ENCODE assay signal across 12 mouse cellular contexts in the genomic region with DNA sequence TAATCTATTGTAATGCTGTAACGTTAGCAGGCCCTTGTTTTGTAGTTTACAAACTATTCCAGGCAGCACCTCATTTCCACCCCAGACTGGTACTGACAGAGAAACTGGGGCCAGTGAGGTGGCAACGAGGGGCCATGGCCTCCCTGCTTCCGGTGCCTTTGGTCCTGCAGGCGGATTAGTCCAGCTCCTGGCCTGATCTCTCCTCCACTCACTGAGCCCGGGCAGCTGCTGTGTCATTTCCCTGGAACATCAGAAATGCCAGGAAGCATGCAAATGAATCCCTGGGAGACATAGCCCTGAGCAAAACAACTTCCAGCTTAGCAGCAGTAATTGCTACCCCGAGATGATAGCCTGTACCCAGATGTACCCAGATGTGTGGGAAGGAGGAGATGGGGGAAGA. TPM values are rescaled to one million over a fixed set of nuclear protein-coding genes. Genes with fewer than 3 reads are reported as not detected.
DNase-seq lines count a peak whose midpoint lies in the region; ATAC-seq lines count a peak whose summit lies in the region.
"Had no signal": no experiment of that assay in that cellular context is flagged by ENCODE, and none has a peak within 500 bp of the region (broad histone marks: within the 10 kb centered on the region; RNA-seq: fewer than 3 reads in every experiment).

No protein-coding gene starts in this region.

- no peak for ATAC-seq in forebrain, embryonic 14.5 days
- ATAC-seq in midbrain, embryonic 13.5 days, result peak; percentile 75
- ATAC-seq: intestine, embryonic 15.5 days had no signal

- no peaks in the 10 kb centered on the region for H3K27me3 ChIP-seq in forebrain, embryonic 14.5 days (replicated peaks; ENCODE audit: control insufficient read depth, insufficient read depth, low read length)
- H3K27me3 ChIP-seq in midbrain, embryonic 13.5 days, result peaks cover 3% of the 10 kb centered on the region; the same call in 1 of the 2 replicates
- H3K27me3 ChIP-seq: intestine, embryonic 15.5 days had no signal

- DNase-seq in embryo, embryonic 10 days (ENCODE audit: low spot score), result peak; percentile 34
- no peak for DNase-seq in embryo, embryonic 10.5 days (ENCODE audit: low spot score)
- DNase-seq in MN1 (ENCODE audit: low spot score), result peak; percentile 30
- no peak for DNase-seq in forebrain, embryonic 14.5 days (ENCODE audit: low spot score)
- DNase-seq in spleen, adult 18-20 months, result no peak
- DNase-seq in urinary bladder, postnatal 4 days (ENCODE audit: low spot score in 2 of 2), result no peak
- no peak for DNase-seq in layer of hippocampus, adult 11-12 months (ENCODE audit: low spot score)
- DNase-seq: cerebellum, adult 2 months; gastrocnemius, postnatal 10 days; right cerebral cortex, postnatal 14 days had no signal

- H3K27ac ChIP-seq in forebrain, embryonic 14.5 days (ENCODE audit: low read depth, low read length), result peak overlapping the region; percentile 17; the same call in 1 of the 2 replicates
- H3K27ac ChIP-seq in midbrain, embryonic 13.5 days, result peak overlapping the region; percentile 69
- H3K27ac ChIP-seq: intestine, embryonic 15.5 days had no signal

- WGBS in forebrain, embryonic 14.5 days, result 42% methylated on average over 6 of the region's 6 CpGs
- WGBS in midbrain, embryonic 13.5 days, result 34% methylated on average over 6 of the region's 6 CpGs

- no peak overlapping the region for H3K4me3 ChIP-seq in forebrain, embryonic 14.5 days (ENCODE audit: low read depth, low read length)
- H3K4me3 ChIP-seq in midbrain, embryonic 13.5 days (replicated peaks), result no peak overlapping the region
- H3K4me3 ChIP-seq: intestine, embryonic 15.5 days had no signal

- no peaks in the 10 kb centered on the region for H3K36me3 ChIP-seq in forebrain, embryonic 14.5 days (ENCODE audit: control insufficient read depth, insufficient read depth, low read length)
- H3K36me3 ChIP-seq in midbrain, embryonic 13.5 days, result no peaks in the 10 kb centered on the region
- H3K36me3 ChIP-seq: intestine, embryonic 15.5 days had no signal

- no peak overlapping the region for H3K4me2 ChIP-seq in forebrain, embryonic 14.5 days (ENCODE audit: low read length)
- H3K4me2 ChIP-seq in midbrain, embryonic 13.5 days (replicated peaks), result no peak overlapping the region
- H3K4me2 ChIP-seq: intestine, embryonic 15.5 days had no signal

- no peaks in the 10 kb centered on the region for H3K4me1 ChIP-seq in forebrain, embryonic 14.5 days (ENCODE audit: control insufficient read depth, insufficient read depth, low read length)
- peaks cover 10% of the 10 kb centered on the region for H3K4me1 ChIP-seq in midbrain, embryonic 13.5 days (replicated peaks)
- H3K4me1 ChIP-seq: intestine, embryonic 15.5 days had no signal

- no peaks in the 10 kb centered on the region for H3K9me3 ChIP-seq in forebrain, embryonic 14.5 days (replicated peaks; ENCODE audit: control insufficient read depth, low read length)
- no peaks in the 10 kb centered on the region for H3K9me3 ChIP-seq in midbrain, embryonic 13.5 days
- H3K9me3 ChIP-seq: intestine, embryonic 15.5 days had no signal

- no peak overlapping the region for H3K9ac ChIP-seq in forebrain, embryonic 14.5 days (ENCODE audit: low read length)
- H3K9ac ChIP-seq in midbrain, embryonic 13.5 days (replicated peaks), result peak overlapping the region; percentile 14; the same call in 1 of the 2 replicates
- H3K9ac ChIP-seq: intestine, embryonic 15.5 days had no signal

RNA-seq across cellular contexts. Expression of gene Ercc6l, which starts 10.1 kb away (rescaled TPM):
- polyA plus RNA-seq in forebrain, embryonic 14.5 days (2014; fragmentation: Nextera tagmentation; extraction: Ambion mirVana), result 5.6 and 6.1 TPM in 2 replicates
- polyA plus RNA-seq in midbrain, embryonic 13.5 days (2015; fragmentation: Nextera tagmentation; extraction: Ambion mirVana), result 4.1 and 4.6 TPM in 2 replicates

RNA-seq across cellular contexts. Expression of gene Rps4x, which starts 22.2 kb away (rescaled TPM):
- polyA plus RNA-seq in forebrain, embryonic 14.5 days (2014; fragmentation: Nextera tagmentation; extraction: Ambion mirVana), result 509 and 682 TPM in 2 replicates
- polyA plus RNA-seq in midbrain, embryonic 13.5 days (2015; fragmentation: Nextera tagmentation; extraction: Ambion mirVana), result 453 and 455 TPM in 2 replicates

RNA-seq across cellular contexts. Expression of gene Pin4, which starts 47.7 kb away (rescaled TPM):
- polyA plus RNA-seq in forebrain, embryonic 14.5 days (2014; fragmentation: Nextera tagmentation; extraction: Ambion mirVana), result 59.3 and 79.6 TPM in 2 replicates
- 83.7 and 93.5 TPM in 2 replicates for polyA plus RNA-seq in midbrain, embryonic 13.5 days (2015; fragmentation: Nextera tagmentation; extraction: Ambion mirVana)

Comparison
In these comparisons a context has a peak if more than half of its experiments do, and no peak if none do; other contexts are left out.
1. DNase-seq: peak in embryo, embryonic 10 days (single experiment) and MN1 (single experiment); none in embryo, embryonic 10.5 days (single experiment), forebrain, embryonic 14.5 days (single experiment), spleen, adult 18-20 months (0 of 2), urinary bladder, postnatal 4 days (0 of 2) and layer of hippocampus, adult 11-12 months (single experiment).